Mouse (Mus musculus) adrenal gland, postnatal 36 days (tissue): ENCODE measurements around the gene Krt24. TPM values are rescaled to one million over a fixed set of nuclear protein-coding genes. Genes with fewer than 3 reads are reported as not detected.

Source experiments
- DNase-seq, 2 experiments: peaks; one replicate each; pipeline ENCODE4 v3.0.0; 2021; ENCODE audit warnings: mixed read lengths in 1 of 2
- long read RNA-seq, 2 experiments: library from polyadenylated mRNA; stranded (forward); transcript quantifications; one replicate each; pipeline ENCODE4 v2.0.0; 2021; ENCODE audit warnings: borderline sequencing depth in 2 of 2
- total RNA-seq, 2 experiments: library from RNA; stranded (reverse); gene quantifications; 2 replicates each; pipeline ENCODE4 v1.2.3; 2021

Gene Krt24
- total RNA-seq: not detected
- long read RNA-seq, experiment 1: 0 reads
- long read RNA-seq, experiment 2: 0 reads

DNA sequence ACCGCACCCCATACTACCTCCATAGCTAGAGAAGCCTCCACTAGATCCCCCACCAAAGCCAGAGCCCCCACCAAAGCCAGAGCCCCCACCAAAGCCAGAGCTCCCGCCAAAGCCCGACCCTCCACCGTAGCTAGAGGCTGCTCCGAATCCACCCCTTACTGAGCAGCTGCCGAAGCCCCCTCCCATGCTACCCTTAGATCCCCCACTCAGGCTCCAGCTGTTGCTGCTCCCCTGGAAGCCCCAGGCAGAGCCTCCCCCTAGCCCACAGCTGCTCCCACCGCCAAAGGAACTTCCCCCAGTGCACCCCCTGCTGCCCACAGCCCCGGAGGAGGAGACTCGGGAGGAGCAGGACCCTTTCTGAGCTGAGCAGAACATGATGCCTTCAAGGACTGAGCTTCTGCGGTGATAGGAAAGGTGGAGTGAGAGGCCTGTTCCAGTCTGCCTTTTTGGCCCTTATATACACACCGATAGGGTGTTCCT is at the start of gene Krt24:
Krt24 (minus strand) TSS at position 430 of the 480 bp plus-strand sequence.
- no peak for DNase-seq

DNA sequence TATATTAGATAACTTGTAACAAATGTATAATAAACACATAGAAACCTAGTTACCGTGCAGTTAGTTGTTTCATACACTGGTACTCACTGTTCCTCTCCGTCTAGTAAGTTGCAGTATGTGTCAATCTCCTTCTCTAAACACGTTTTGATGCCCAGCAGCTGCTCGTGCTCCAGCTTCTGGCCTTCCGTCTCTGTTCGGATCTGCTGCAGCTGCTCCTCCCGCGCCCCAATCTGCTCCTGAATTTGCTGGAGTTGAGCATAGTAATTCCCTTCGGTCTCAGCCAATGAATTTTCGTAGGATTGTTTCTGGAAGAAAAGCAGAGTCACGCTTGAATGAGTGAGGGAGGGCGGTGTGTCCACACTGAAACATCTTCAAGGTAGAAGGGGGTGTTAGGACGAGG is 48.4 kb upstream of the Krt24 start:
- DNase-seq: no peak

DNA sequence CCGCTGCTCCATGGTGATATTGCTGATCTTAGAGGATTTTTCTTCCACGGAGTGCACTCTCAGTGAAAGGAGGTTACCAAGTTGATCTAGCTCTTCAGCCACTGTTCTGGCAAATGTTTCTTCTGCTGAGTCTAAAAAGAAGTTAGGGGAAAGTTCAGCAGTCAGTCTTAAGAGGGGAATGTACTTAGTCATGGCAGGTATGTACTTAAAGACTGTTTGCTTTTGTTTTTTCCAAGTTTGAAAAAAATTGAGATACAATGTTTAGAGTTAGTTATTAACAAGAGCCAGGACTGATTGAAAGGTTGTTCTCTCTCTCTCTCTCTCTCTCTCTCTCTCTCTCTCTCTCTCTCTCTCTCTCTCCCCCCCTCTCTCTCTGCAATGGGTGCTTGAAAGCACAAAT is 44.6 kb upstream of the Krt24 start:
- DNase-seq: no peak

DNA sequence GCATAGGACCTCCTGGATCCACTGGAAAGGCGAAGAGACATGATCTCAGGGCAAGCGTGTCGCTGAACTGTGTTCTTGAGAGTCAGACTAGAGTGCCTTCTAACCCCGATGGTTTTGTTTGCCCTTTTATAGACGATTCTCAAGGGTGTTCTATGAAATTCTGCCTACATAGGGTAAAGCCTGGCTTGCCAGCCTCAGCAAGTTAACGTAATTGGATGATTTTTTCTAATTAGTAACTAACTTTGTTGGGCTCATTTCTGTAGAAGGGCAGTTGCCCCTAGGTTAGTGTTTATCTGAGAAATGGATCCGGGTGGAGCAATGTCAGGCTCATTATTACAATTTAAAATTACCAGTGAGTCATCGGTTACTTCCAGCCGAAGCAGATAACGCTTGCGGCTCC is 37.8 kb upstream of the Krt24 start, which contains the start of gene Krt25:
Krt25 (minus strand) TSS at position 101 of the 400 bp plus-strand sequence.
- DNase-seq: no peak

DNA sequence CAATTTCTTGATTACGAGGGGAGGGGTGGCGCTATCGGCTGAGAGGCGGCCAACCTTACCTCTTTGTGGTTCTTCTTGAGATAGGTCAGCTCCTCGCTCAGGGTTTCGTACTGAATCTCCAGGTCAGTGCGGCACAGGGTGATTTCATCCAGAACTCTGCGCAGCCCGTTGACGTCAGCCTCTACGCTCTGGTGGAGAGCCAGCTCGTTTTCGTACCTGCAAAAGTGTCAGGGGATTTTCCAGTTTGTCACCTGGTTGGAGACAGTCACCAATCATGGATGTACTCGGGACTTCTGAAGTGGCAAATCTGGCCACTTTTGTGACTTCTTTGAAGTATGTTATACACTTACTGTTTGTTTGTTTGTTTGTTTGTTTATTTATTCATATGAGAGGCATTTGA is 36.0 kb upstream of the Krt24 start:
- DNase-seq: no peak

DNA sequence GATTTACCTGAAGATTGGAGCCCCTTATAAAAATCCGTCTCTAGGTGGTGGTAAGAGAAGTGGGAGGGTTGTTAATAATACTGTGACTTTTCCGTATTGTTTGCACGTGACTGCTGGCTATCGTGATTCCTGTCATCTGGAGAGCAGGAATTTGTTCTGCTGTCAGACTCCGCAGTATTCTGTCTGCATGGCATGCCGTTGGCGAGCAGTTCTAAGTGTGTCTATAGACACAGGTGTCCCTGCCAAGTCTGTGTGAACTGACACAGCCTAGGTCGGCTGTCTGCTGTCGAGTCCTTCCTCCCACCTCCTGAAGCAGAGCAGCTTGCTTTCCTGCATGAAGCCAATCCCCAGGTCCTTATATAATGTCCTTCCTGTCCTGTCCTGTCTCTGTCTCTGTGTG is 34.1 kb upstream of the Krt24 start:
- no peak for DNase-seq

DNA sequence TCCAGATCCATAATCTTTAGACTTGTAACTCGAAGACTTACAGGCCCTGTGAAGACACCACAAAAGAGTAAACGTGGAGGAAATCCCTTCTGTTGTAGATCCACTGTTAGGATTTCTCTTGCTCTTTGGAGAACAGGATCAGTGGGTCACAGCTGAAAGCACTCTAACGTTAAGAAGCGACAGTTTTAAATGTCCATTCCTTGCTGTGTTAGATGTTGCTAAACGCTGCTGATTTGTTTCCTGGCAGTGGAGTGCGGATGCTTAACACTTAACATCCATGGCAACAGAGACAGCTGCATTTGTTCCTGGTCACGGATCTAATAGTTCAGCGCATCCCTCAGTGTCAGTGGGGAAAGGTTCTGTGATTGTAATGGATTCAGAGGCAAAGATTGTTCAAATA is 31.5 kb upstream of the Krt24 start:
- no peak for DNase-seq

DNA sequence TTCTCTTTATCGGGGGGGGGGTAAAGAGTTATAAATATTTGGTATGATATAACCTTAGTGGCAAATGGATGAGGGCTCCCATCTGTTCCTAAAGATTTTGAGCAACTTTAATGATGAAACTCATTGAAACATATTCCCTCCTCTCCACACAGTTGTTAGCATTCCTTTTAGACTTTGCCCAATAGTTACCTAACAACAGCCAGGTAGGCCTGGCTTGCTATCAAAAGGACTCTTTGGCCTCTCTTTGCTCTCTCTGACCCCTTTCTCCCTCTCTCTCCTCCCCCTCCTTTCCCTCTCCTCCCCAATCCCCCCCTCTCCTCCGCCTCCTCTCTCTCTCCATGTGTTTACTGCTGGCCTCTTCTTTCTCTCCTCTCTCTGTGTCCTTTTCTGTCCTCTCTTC is 29.5 kb upstream of the Krt24 start:
- DNase-seq: no peak

DNA sequence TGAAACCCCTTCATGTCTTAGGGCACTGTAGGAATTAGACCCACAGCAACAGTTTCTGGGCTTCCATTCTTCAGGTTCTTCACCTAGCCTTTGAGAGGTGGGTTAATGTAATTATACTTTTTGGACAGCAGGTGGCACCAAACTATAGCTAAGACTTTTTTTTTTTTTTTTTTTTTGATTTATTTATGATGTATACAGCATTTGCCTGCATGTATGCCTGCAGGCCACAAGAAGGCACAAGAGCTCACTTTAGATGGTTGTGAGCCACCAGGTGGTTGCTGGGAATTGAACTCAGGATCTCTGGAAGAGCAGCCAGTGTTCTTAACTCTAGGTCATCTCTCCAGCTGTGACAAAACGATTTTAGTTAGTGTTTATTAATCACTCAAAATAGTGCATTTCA is 25.8 kb upstream of the Krt24 start:
- no peak for DNase-seq

DNA sequence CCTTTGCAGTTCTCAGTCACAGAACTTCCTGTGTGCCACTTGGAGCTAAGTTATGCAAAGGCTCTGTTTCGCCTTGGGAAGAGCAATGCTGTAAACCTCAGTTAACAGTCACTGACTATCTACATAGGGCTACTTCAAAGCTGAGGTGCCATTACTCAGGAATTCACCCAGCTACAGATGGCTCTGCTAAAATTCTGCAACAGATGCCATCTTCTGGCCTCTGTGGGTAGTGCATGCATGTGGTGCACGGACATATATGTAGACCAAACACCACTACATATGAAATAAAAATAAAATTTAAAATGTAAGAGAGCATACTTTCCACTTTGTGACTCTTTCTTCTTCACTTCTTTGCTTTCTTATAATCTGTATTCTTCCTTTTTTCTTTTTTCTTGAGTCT is 22.5 kb upstream of the Krt24 start:
- DNase-seq: peak; percentile 58 to 65

DNA sequence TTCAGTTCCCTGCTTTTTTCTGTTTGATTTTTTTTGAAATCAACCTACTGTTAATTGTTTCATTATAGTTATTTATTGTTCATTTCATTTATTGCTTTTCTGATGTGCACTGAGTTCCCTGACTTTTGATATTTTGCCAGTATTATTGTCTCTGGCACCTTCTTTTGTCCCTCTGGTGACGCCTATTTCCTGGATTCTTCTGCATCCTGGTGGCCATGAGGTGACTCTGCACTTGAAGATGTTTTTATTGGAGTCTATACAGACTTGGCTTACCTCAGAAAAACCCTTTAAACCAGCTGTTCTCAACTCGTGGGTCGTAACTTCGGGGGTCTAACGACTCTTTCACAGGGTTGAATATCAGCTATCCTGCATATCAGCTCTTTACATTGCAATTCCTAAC is 10.0 kb upstream of the Krt24 start:
- no peak for DNase-seq

DNA sequence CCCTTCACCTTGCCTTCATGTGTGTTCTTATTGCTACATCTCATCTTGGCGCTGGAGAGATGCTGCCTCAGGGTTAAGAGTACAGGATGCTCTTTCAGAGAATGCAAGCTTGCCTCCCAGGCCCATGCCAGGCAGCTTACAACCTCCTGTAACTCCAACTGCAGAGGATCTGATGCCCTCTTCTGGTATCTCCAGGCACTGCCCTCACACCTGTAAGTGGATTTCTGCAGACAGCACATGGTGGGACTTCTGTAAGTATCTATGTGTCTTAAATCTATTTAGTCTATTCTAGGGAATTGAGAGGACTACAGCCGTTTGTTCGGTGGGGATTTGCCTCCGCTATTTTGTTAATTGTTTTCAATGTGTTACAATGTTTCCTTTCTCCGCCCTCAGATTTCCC is 7.8 kb upstream of the Krt24 start:
- peak; percentile 31 to 53 for DNase-seq

DNA sequence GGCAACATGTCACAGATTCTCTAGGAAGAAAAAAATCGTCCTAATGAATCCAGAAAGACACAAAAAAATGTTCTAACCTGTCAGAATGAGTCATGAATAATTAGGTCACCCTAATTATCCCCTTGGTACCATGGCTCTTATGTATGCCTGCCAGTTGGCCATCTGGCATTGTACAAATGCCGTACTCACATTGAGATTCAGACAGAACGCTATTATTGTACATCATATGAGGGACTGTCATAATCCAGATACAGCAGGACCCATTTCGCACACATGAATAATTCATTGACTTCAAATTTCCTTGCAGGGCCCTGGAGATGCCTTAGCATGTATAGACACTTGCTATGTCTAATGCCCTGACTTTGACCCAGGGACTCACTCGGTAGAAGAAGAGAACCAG is 1.1 kb downstream of the Krt24 start:
- no peak for DNase-seq

DNA sequence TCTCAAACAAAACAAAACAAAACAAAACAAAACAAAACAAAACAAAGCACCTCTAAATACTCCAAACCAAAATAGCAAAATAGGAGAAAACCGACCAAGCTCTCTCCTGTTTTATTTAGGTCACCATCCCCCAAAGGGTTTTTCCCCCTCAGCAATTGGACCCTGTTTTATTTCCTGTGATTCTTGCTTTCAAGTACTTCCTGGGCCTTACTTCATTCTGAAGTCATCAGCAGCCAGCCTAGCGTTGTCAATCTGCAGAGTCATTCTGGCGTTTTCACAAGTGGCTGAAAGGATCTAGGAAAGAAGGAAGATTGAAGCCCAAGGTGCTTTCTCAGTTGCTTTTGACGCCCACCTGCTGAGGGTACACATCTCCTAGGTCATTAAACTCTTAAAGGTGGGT is 1.7 kb downstream of the Krt24 start:
- DNase-seq: no peak

DNA sequence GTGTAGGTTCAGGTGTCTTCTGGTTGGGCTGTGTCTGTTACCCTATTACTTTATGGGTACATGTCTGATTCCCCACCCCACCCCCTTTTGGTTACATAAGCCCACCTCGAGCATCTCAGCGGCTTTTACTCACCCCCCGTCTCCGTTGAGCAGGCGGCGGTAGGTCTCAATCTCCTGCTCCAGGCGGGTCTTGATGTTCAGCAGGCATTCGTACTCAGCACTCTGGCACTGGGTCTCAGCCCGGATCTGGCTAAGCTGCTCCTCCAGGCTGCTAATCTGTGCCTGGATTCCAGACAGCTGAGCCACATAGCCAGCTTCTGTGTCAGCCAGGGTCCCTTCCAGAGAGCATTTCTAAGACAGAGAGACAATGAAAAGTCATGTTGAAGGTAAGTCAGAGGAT is 3.9 kb downstream of the Krt24 start:
- no peak for DNase-seq

DNA sequence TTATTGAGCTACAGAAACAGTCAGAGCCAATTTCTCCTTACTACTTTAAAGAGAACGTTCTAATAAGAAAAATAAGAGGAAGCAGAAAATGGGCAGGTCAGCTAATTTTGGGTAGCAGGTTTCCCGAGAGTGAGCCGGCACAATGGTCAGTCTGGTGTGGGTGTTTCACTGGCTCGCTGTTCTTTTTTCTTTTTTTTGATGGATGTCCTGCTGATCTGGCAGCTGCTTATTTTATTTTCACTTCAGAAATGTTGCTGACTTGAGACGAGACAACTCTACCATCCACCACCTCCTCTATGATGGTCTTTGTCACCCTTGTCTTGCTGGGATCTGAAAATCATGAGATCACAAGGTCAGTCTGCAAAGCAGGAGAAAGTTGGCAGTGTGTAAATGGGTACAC is 5.1 kb downstream of the Krt24 start:
- DNase-seq: no peak

DNA sequence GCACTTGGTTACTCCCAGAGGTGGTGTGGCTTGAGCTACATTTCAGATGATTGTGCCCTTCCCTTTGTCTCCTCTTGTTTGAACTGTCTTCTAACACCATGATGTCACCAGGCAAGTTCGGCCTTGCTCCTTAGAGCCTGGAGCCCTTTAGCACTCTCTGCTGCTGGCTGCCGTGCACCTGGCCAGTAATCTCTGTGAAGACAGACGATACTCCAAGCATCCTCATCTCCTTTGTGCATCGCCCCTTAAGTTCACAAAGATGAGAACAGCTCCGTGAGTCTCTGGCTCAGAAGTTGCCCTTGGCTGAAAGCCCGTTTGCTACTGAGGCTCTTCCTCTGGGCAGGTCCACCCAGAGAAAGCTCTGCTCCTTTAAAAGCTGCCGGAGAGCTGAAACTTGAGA is 8.3 kb downstream of the Krt24 start:
- no peak for DNase-seq

DNA sequence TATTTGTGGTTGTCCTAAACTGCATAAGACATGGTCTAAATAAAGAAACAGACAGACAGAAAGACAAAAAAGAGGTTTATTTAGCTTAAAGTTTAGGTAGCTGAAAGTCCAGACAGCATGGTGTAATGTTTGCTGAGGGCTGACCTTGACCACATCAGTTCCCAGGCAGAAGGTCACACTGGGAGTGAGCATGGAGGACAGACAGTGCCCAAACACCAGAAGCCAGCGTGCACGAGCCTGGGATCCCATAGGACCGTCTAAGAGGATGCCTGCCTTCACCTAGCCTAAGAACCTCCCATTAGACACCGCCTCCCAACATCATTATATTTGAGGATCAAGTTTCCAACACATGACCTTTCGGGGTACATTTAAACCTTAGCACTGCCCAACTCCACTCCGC is 9.4 kb downstream of the Krt24 start:
- no peak for DNase-seq

DNA sequence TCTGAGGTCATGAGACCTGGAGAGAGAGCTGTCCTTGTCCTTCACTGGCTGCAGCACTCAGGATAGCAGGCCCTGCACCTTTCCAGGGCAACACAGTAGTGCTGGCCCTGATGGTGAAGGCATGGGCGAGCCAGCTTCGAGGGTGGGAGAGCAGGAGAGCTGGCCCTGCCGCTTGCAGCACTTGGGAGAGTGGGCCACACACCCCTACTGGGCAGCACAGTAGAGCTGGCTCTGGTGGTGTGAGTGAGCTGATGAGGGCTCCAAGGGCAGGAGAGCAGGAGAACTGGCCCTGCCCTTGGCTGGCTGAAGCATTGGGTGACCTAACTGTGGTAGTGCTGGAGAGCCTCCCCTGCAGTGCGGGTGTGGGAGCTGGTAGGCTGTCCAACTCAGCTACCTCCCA is 12.3 kb downstream of the Krt24 start:
- DNase-seq: peak in 1 of 2 experiments; percentile 16

DNA sequence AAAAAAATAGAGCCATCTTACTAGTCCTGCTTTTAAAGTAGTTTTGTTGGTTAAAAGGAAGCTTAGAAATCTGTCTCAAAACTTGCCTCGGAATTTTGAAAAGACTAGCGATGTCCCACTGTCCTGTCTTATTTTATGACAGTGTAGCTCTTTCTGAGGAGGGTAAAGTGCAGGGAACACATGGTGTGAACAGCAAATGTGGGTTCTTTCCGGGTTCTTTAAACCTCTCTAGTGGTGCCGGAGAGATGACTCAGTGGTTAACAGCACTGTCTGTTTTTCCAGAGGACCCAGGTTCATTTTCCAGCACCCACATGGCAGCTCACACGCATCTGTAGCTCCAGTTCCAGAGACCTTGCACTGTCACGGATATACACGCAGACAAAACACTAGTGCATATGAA is 15.9 kb downstream of the Krt24 start:
- no peak for DNase-seq

DNA sequence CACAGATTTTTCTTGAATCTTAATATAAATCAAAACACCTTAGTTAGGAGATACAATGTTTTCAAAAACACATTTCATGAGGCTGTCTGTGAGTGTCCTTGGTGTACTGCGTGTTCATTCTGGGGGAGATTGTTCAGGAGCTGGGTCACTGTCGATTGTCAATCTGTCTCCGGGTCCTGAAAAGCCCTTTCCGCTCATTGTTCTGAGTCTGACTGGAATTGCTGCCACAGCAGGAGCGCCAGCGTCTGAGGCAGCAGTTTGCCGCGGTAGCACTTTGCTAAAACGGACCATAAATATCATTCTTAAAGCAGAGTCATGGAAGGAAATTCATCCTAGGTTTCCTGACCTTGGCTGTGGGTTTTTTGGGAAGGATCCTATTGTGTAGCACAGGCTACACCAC is 19.3 kb downstream of the Krt24 start:
- DNase-seq: peak; percentile 8 to 34

DNA sequence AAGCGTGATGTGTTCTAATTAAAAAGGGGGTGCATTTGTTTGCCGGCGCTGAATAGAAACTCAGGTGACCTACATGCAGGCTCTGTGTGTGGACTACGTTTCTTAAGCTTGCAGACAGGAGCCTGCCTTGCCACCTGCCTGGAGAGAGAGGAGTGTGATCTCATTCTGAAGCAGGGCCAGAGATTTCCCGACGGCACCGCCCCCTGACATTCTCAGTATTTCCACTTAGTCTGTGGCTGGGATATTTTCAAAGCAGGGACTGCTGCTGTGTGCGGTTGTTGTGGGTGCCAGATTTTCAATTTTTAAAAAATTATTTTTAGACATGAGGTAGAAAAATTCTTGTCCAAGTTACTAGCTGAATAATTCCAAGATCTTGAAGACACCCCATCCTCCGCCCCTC is 19.8 kb downstream of the Krt24 start:
- DNase-seq: peak; percentile 41 to 44

DNA sequence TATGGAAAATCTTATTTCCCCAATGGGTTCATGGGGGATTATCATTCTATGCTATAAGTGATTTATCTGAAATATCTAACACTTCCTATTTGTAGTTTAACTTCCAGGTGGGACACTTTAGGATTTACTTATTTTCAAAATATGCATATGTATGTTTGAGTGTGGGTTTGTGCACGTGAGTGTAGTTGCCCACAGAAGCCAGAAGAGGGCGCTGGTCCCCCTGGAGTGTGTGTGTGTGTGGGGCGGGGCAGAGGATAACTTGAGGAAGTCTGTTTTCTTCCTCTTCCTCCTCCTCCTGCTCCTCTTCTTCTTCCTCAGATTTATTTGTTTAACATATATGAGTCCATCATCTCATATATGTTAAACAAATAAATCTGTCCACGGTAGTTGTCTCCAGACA is 28.8 kb downstream of the Krt24 start:
- DNase-seq: no peak

DNA sequence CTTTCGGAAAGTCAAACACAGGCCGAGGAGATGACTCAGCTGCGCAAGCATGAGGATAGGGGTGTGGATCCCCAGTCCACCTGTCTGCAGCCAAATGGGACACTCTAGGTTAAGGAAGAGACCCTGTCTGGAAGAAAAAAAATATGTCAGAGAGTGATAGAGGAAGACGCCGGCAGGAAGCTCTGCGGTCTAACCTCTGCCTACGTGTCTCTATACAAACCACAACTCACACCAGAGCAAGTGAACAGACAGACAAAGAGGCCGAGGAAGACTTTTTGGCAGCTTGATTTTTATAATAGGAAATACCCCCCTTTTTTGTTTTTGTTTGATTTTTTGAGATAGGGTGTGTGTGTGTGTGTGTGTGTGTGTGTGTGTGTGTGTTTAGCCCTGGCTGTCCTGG is 29.7 kb downstream of the Krt24 start:
- no peak for DNase-seq

DNA sequence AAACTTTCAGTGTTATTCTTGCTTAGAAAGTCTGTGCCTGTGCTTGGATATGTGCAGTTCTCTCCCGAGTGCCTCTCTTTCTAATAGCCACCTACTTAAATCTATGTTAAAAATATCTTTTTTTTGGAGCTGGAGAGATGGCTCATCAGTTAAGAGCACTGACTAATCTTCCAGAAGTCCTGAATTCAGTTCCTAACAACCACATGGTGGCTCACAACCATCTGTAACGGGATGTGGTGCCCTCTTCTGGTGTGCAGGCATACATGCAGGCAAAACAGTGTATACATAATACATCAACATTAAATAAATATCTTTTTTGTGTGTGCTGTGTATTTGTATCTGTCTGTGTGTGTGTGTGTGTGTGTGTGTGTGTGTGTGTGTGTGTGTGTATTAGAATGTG is 31.2 kb downstream of the Krt24 start:
- DNase-seq: no peak
